Mouse (Mus musculus) hindbrain, embryonic 15.5 days (tissue): ENCODE measurements at regions not wholly inside any gene's neighbourhood (a gene's known extent, or its start where the extent isn't known, plus 50 kb on each side); places are given as distances from the start of the nearest gene placed in this dataset.

Experiments
- ATAC-seq: fragments of 200-750 bp; cut with Nextera tagmentation; 2 replicates; pipeline ENCODE4 v1.8.0; 2017; ENCODE audit warnings: low read depth, moderate number of reproducible peaks, moderate TSS enrichment; ENCODE audit not compliant: low FRiP score
- H3K27ac ChIP-seq: fragments of 300-500 bp; sonication (generic); replicated peaks from 2 replicates; pipeline ENCODE4 v1.5.1; 2015; ENCODE audit warnings: mild to moderate bottlenecking, inconsistent platforms
- H3K27me3 ChIP-seq: fragments of 300-500 bp; sonication (generic); 2 replicates; pipeline ENCODE4 v1.6.1; 2015; ENCODE audit warnings: control low read depth, inconsistent platforms
- H3K36me3 ChIP-seq: fragments of 300-500 bp; sonication (generic); 2 replicates; pipeline ENCODE4 v1.6.1; 2015; ENCODE audit warnings: control low read depth, inconsistent platforms
- H3K4me1 ChIP-seq: fragments of 300-500 bp; sonication (generic); replicated peaks from 2 replicates; pipeline ENCODE4 v1.6.1; 2015; ENCODE audit warnings: control low read depth, inconsistent platforms
- H3K4me2 ChIP-seq: fragments of 300-500 bp; sonication (generic); 2 replicates; pipeline ENCODE4 v1.6.1; 2015; ENCODE audit warnings: moderate library complexity, mild to moderate bottlenecking, inconsistent platforms
- H3K4me3 ChIP-seq: fragments of 300-500 bp; sonication (generic); 2 replicates; pipeline ENCODE4 v1.5.1; 2015; ENCODE audit warnings: mild to moderate bottlenecking, inconsistent platforms
- H3K9ac ChIP-seq: fragments of 300-500 bp; sonication (generic); 2 replicates; pipeline ENCODE4 v1.6.1; 2015; ENCODE audit warnings: inconsistent platforms
- H3K9me3 ChIP-seq: fragments of 300-500 bp; sonication (generic); 2 replicates; pipeline ENCODE4 v1.6.1; 2016; ENCODE audit warnings: control low read depth, inconsistent platforms
- WGBS: fragments of 180-500 bp; shearing (Covaris S2); methylation state at CpG from one replicate; pipeline ENCODE4 v1.1.7; 2015; 5-methylcytosine and 5-hydroxymethylcytosine counted together

- no peaks in the 10 kb centered on the region for H3K27me3 ChIP-seq
- H3K36me3 ChIP-seq, result no peaks in the 10 kb centered on the region
- no peak for ATAC-seq
- H3K4me3 ChIP-seq, result no peak overlapping the region
- H3K4me2 ChIP-seq, result no peak overlapping the region
- H3K27ac ChIP-seq, result no peak overlapping the region
- H3K9me3 ChIP-seq, result no peaks in the 10 kb centered on the region
- whole genome bisulfite sequencing, result 63% methylated on average over 8 of the region's 8 CpGs
- no peak overlapping the region for H3K9ac ChIP-seq
- H3K4me1 ChIP-seq, result no peaks in the 10 kb centered on the region
Observed at GRCm38 (mm10) chrX:12219474-12219873, 59.3 kb upstream of the Bcor start.

GRCm38 (mm10) chrX:12224314-12224713 lies 64.2 kb upstream of the Bcor start:
- no peak for ATAC-seq
- no peaks in the 10 kb centered on the region for H3K36me3 ChIP-seq
- WGBS, result 76% methylated on average over 4 of the region's 4 CpGs
- H3K9me3 ChIP-seq, result no peaks in the 10 kb centered on the region
- H3K9ac ChIP-seq, result no peak overlapping the region
- H3K27ac ChIP-seq, result no peak overlapping the region
- H3K4me2 ChIP-seq, result no peak overlapping the region
- no peaks in the 10 kb centered on the region for H3K27me3 ChIP-seq
- 0 out of 2 replicates have a peak, but pooled peaks cover 7% of the 10 kb centered on the region for H3K4me1 ChIP-seq
- no peak overlapping the region for H3K4me3 ChIP-seq

DNA sequence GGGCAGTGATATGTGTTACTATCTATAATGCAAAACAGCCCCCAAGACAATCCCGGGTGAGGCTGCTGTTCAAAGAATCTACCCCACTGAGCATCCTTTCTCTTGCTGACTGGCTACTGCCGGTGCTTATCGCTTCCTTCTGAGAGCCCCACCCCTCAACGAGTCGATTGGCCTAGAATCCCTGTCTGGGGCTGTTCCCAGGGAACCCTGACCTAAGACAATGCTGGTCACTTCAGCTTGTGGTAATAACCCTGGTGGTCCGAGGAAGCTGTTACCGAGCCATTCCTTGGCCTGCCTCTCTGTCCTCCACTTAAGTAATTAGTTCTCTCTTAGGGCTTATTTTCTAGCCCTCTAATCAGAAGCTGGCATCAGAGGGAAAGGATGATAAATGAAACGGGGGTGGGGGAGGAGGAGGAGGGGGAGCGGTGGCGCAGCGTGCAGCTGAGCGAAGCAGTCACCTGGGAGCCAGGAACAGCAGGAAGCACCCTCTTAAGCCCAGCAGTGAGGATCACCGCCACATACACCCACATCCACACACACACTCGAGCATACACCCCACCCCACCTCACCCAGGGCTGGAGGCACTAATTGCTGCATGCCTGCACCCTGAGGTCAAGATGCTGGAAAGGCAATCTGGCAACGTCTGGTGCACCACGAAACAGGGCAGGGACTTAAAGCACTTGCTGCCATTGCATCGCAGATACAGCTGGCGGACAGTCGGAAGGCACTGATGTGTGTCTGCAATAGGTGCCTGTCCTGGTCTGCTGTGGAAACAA lies 65.1 kb upstream of the Bcor start:
- H3K36me3 ChIP-seq, result no peaks in the 10 kb centered on the region
- H3K4me2 ChIP-seq, result peak overlapping the region; percentile 47
- peak overlapping the region; percentile 15; the same call in 1 of the 2 replicates for H3K4me3 ChIP-seq
- H3K27ac ChIP-seq, result peak overlapping the region; percentile 55; the same call in 1 of the 2 replicates
- H3K9me3 ChIP-seq, result no peaks in the 10 kb centered on the region
- WGBS, result 9% methylated on average over 16 of the region's 19 CpGs
- ATAC-seq, result peak; percentile 80; the same call in 1 of the 2 replicates
- 0 out of 2 replicates have a peak, but pooled peaks cover 7% of the 10 kb centered on the region for H3K4me1 ChIP-seq
- 0 out of 2 replicates have a peak overlapping the region, but pooled peaks have one; percentile 7 for H3K9ac ChIP-seq
- no peaks in the 10 kb centered on the region for H3K27me3 ChIP-seq

GRCm38 (mm10) chrX:12225892-12226206 lies 65.7 kb upstream of the Bcor start:
- Histone ChIP-seq H3K4me1 (0 out of 2 replicates have a peak, but pooled peaks cover 7% of the 10 kb centered on the region), H3K4me3 (no peak overlapping the region), H3K27me3 (no peaks in the 10 kb centered on the region), H3K36me3 (no peaks in the 10 kb centered on the region), H3K4me2 (peak overlapping the region; percentile 47), H3K27ac (peak overlapping the region; percentile 55; the same call in 1 of the 2 replicates), H3K9me3 (no peaks in the 10 kb centered on the region), H3K9ac (no peak overlapping the region)
- 21% methylated on average over 3 of the region's 3 CpGs for WGBS
- peak; percentile 11; the same call in 1 of the 2 replicates for ATAC-seq

DNA sequence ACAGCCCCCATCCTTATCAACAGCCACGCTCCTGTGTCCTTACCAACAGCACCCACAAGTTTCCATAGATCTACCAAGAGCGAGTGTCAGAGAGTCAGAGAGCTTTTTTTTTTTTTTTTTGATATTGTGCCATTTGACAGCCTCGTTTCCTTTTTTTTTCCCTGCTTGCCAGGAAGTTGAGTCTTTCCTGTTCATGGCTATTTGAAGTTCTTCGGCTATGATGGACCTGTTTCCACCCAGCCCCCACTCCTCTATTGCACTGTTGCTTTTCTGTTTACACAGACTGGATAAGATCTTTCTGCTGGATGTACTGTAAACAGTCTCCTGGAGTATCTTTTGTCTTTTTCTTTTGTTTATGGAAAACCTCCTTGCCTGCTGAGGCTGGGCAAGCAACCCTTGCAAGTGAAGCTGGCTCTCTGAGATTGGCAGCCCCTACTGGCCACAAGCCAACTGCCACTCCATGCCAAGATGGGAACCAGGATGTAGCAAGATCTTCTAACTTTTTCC lies 80.4 kb upstream of the Bcor start:
- Histone ChIP-seq H3K4me3 (no peak overlapping the region), H3K27me3 (no peaks in the 10 kb centered on the region), H3K4me2 (no peak overlapping the region), H3K9ac (no peak overlapping the region), H3K4me1 (no peaks in the 10 kb centered on the region), H3K27ac (no peak overlapping the region), H3K9me3 (no peaks in the 10 kb centered on the region), H3K36me3 (no peaks in the 10 kb centered on the region)
- no peak for ATAC-seq
- 51% methylated on average over 4 of the region's 4 CpGs for WGBS

GRCm38 (mm10) chrX:12241751-12242150 lies 81.6 kb upstream of the Bcor start:
- no peak for ATAC-seq
- WGBS, result 33% methylated on average over 4 of the region's 4 CpGs
- Histone ChIP-seq H3K4me2 (no peak overlapping the region), H3K9ac (no peak overlapping the region), H3K4me3 (no peak overlapping the region), H3K4me1 (no peaks in the 10 kb centered on the region), H3K27me3 (no peaks in the 10 kb centered on the region), H3K9me3 (no peaks in the 10 kb centered on the region), H3K36me3 (no peaks in the 10 kb centered on the region), H3K27ac (no peak overlapping the region)

DNA sequence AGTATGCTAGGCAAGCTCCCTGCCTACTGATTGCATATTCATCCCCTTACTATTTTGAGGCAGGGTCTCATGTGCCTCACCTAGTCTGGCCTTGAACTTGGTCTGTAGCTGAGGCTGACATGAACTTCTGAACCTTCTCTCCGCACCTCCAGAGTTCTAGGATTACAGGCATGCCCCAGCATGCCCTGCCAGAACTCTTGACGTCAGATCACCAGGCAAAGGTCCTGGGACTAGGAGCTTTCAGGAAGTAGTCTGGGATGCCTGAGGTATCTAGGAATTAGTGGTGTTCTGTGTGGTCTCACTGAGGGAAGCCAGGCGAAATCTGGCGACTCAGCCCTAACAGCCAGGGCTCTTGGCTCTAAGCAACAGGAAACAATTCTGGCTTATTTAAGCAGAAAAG lies 88.9 kb upstream of the Bcor start:
- Histone ChIP-seq H3K27me3 (no peaks in the 10 kb centered on the region), H3K4me2 (no peak overlapping the region), H3K9me3 (no peaks in the 10 kb centered on the region), H3K27ac (no peak overlapping the region), H3K4me3 (no peak overlapping the region), H3K36me3 (no peaks in the 10 kb centered on the region), H3K4me1 (0 out of 2 replicates have a peak, but pooled peaks cover 3% of the 10 kb centered on the region), H3K9ac (no peak overlapping the region)
- 77% methylated on average over 4 of the region's 4 CpGs for WGBS
- ATAC-seq, result no peak

DNA sequence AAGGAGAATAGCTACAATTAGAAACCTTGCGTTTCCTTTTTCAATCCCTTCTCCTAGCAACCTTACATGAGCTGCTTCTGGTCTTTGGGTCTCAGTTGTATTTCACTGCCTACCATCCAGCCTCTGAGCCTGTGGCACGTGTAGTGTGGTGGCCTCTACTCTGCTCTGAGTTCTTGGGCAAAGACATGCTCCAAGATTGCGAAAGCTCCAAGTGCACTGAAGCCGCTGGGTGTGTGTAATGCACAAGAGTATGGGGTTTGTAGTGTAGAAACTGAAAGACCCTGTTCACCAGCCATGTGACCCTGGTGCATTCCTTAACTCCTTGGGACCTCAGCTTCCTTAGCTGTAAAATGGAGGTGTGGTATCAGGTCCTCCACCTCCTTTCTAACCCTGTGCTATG lies 89.8 kb upstream of the Bcor start:
- no peak overlapping the region for H3K4me3 ChIP-seq
- H3K9ac ChIP-seq, result no peak overlapping the region
- no peak for ATAC-seq
- no peaks in the 10 kb centered on the region for H3K36me3 ChIP-seq
- no peak overlapping the region for H3K4me2 ChIP-seq
- H3K27ac ChIP-seq, result no peak overlapping the region
- no peaks in the 10 kb centered on the region for H3K9me3 ChIP-seq
- H3K4me1 ChIP-seq, result 0 out of 2 replicates have a peak, but pooled peaks cover 3% of the 10 kb centered on the region
- H3K27me3 ChIP-seq, result no peaks in the 10 kb centered on the region
- 77% methylated on average over 4 of the region's 4 CpGs for WGBS

DNA sequence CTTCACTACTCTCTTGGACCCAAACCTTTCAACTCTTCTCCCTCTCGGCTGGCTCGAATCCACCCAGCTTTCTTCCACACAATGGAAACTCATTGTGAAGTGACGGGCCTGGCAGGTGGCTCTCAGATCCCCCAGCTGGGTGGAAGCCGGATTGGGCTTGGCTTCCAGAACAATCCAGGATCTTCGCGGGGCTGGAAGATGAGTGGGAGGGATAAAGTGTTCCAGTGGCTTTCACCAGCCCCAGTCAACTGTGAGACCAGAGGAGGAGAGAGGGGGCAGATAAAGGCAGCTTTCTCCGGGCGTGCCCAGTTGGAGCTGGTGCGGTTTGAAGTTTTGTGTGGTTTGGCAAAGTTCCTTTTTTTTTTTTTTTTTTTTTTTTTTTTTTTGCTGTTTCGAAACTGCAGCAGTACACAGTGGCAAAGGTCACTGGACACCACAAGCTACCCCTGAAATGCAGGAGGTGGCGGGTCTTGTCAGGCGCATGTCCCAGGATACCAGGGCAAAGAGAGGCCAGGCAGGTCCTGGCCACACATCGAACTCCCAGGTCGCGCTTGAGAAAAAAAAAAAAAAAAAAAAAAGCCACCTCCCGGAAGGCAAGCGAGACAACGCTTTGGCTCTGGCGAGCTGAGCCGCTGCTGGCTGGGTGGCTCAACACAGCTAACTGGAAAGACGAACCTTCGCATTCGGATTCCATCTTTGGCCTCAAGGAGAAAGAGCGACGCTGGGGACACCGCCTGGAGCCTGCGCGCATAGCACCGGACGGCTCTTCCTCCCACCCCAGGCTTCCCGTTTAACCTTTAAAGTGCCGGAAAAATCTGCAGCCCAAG lies 91.9 kb upstream of the Bcor start:
- no peaks in the 10 kb centered on the region for H3K36me3 ChIP-seq

DNA sequence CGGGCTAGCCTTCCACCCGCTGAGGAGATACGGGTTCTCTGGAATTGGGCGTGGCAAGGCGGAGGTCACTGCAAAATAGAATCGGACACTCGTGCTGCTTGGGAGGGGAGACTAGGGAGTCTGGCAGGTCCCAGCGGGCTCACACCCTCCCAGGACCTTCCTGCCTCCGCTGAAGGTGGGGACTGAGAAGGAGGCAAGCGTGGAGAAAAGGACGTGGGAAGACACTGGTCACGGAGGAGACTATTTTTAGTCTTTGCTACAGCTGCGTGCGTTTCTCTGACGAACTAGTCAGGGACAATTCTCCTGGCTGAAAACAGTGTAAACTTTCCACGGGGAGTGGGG lies 92.5 kb upstream of the Bcor start:
- ATAC-seq, result no peak; the same call in 1 of the 2 replicates
- Histone ChIP-seq H3K27ac (no peak overlapping the region), H3K36me3 (no peaks in the 10 kb centered on the region), H3K4me1 (0 out of 2 replicates have a peak, but pooled peaks cover 3% of the 10 kb centered on the region), H3K27me3 (no peaks in the 10 kb centered on the region), H3K9ac (peak overlapping the region; percentile 7; the same call in 1 of the 2 replicates), H3K4me2 (peak overlapping the region; percentile 67), H3K9me3 (no peaks in the 10 kb centered on the region), H3K4me3 (peak overlapping the region; percentile 38)
- WGBS, result 14% methylated on average over 16 of the region's 16 CpGs

More for the DNA sequence above, 91.9 kb upstream of the Bcor start:
- peak overlapping the region; percentile 38 for H3K4me3 ChIP-seq
- H3K27me3 ChIP-seq, result no peaks in the 10 kb centered on the region
- no peak overlapping the region for H3K27ac ChIP-seq
- peak; percentile 68; the same call in 1 of the 2 replicates for ATAC-seq
- H3K4me1 ChIP-seq, result 0 out of 2 replicates have a peak, but pooled peaks cover 3% of the 10 kb centered on the region
- 13% methylated on average over 30 of the region's 32 CpGs for WGBS
- peak overlapping the region; percentile 7; the same call in 1 of the 2 replicates for H3K9ac ChIP-seq
- H3K9me3 ChIP-seq, result no peaks in the 10 kb centered on the region
- peak overlapping the region; percentile 67 for H3K4me2 ChIP-seq

DNA sequence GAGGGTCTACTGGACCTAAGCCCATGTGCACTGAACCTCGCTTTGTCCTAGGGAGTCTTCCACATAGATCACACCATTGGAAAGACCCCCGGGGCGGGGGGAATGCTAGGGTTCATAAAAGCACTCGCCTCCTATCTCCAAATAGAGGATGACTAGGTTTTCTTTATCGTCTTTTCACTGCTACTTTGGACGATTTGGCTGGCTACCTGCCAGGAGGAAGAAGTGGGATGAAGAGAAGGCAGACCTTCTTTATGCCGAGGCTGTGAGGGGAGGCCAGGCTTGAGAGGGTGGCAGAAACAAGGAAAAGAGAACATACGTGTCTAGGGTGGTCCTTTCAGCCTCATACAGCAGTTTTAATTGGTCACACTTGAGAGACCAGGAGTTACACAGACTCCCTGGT lies 96.6 kb upstream of the Bcor start:
- no peak overlapping the region for H3K9ac ChIP-seq
- H3K9me3 ChIP-seq, result no peaks in the 10 kb centered on the region
- H3K27ac ChIP-seq, result no peak overlapping the region
- H3K4me1 ChIP-seq, result 0 out of 2 replicates have a peak, but pooled peaks cover 3% of the 10 kb centered on the region
- no peak overlapping the region for H3K4me3 ChIP-seq
- no peaks in the 10 kb centered on the region for H3K27me3 ChIP-seq
- H3K36me3 ChIP-seq, result no peaks in the 10 kb centered on the region
- H3K4me2 ChIP-seq, result no peak overlapping the region
- no peak for ATAC-seq
- WGBS, result 83% methylated on average over 8 of the region's 8 CpGs

GRCm38 (mm10) chrX:12263834-12264233 lies 103.7 kb upstream of the Bcor start:
- no peak overlapping the region for H3K27ac ChIP-seq
- whole genome bisulfite sequencing, result 75% methylated on average over 6 of the region's 6 CpGs
- H3K4me3 ChIP-seq, result no peak overlapping the region
- H3K9ac ChIP-seq, result no peak overlapping the region
- no peaks in the 10 kb centered on the region for H3K36me3 ChIP-seq
- H3K4me2 ChIP-seq, result no peak overlapping the region
- no peaks in the 10 kb centered on the region for H3K27me3 ChIP-seq
- no peaks in the 10 kb centered on the region for H3K4me1 ChIP-seq
- H3K9me3 ChIP-seq, result no peaks in the 10 kb centered on the region
- no peak for ATAC-seq
